Mouse (Mus musculus): Measurements from ENCODE around the gene Fignl1. TPM values are rescaled to one million over a fixed set of nuclear protein-coding genes. Genes with fewer than 3 reads are reported as not detected.

Gene Fignl1
- total and polyA plus RNA-seq, 2 experiments from 2014 or later = 10.8 to 12.0 TPM

- TF ChIP-seq EP300 (IDR thresholded peaks at IDR 0.05; ENCODE audit: low read depth) (no peak), CTCF (IDR thresholded peaks at IDR 0.05; ENCODE audit: low read depth) (no peak)
- H3K4me3 ChIP-seq (ENCODE audit: low read depth, low read length) = no peak overlapping the region
- H3K9me3 ChIP-seq (replicated peaks; ENCODE audit: control insufficient read depth, low read length) = no peaks in the 10 kb centered on the region
- H3K36me3 ChIP-seq (replicated peaks; ENCODE audit: control insufficient read depth, insufficient read depth, low read length) = no peaks in the 10 kb centered on the region
- no peak overlapping the region for H3K9ac ChIP-seq (replicated peaks; ENCODE audit: low read depth, low read length)
- H3K4me2 ChIP-seq (ENCODE audit: low read depth, low read length) = no peak overlapping the region
- H3K4me1 ChIP-seq (ENCODE audit: control insufficient read depth, insufficient read depth) = peaks cover 21% of the 10 kb centered on the region
- no peak overlapping the region for H3K27ac ChIP-seq (ENCODE audit: low read depth)
- DNase-seq (ENCODE audit: low spot score) = no peak
- 79% methylated on average over 6 of the region's 6 CpGs for WGBS
- no peak for ATAC-seq (ENCODE audit: insufficient read depth, low read depth)
- no peaks in the 10 kb centered on the region for H3K27me3 ChIP-seq (ENCODE audit: control insufficient read depth, insufficient read depth, low read length)
Measured at GRCm38 (mm10) chr11:11851957-11852505, 43.3 kb upstream of the Fignl1 start.

GRCm38 (mm10) chr11:11850476-11851267 is 41.9 kb upstream of the Fignl1 start:
- 0 out of 2 replicates have a peak overlapping the region, but pooled peaks have one; percentile 0 for H3K9ac ChIP-seq (replicated peaks; ENCODE audit: low read depth, low read length)
- ATAC-seq (ENCODE audit: insufficient read depth, low read depth) (peak; percentile 54), DNase-seq (ENCODE audit: low spot score) (no peak)
- H3K27ac ChIP-seq (ENCODE audit: low read depth) = peak overlapping the region; percentile 58
- no peak overlapping the region for H3K4me2 ChIP-seq (ENCODE audit: low read depth, low read length)
- 41% methylated on average over 6 of the region's 6 CpGs for WGBS
- TF ChIP-seq EP300 (IDR thresholded peaks at IDR 0.05; ENCODE audit: low read depth) = no peak
- no peak for TF ChIP-seq CTCF (IDR thresholded peaks at IDR 0.05; ENCODE audit: low read depth)
- H3K4me1 ChIP-seq (ENCODE audit: control insufficient read depth, insufficient read depth) = peaks cover 21% of the 10 kb centered on the region
- no peak overlapping the region for H3K4me3 ChIP-seq (ENCODE audit: low read depth, low read length)
- no peaks in the 10 kb centered on the region for H3K9me3 ChIP-seq (replicated peaks; ENCODE audit: control insufficient read depth, low read length)
- no peaks in the 10 kb centered on the region for H3K27me3 ChIP-seq (ENCODE audit: control insufficient read depth, insufficient read depth, low read length)
- no peaks in the 10 kb centered on the region for H3K36me3 ChIP-seq (replicated peaks; ENCODE audit: control insufficient read depth, insufficient read depth, low read length)

GRCm38 (mm10) chr11:11849513-11850311 is 41.0 kb upstream of the Fignl1 start:
- ATAC-seq (ENCODE audit: insufficient read depth, low read depth) (no peak), DNase-seq (ENCODE audit: low spot score) (no peak)
- WGBS = 52% methylated on average over 13 of the region's 13 CpGs
- no peaks in the 10 kb centered on the region for H3K9me3 ChIP-seq (replicated peaks; ENCODE audit: control insufficient read depth, low read length)
- H3K27me3 ChIP-seq (ENCODE audit: control insufficient read depth, insufficient read depth, low read length) = no peaks in the 10 kb centered on the region
- H3K4me3 ChIP-seq (ENCODE audit: low read depth, low read length) = no peak overlapping the region
- peaks cover 24% of the 10 kb centered on the region for H3K4me1 ChIP-seq (ENCODE audit: control insufficient read depth, insufficient read depth)
- TF ChIP-seq CTCF (IDR thresholded peaks at IDR 0.05; ENCODE audit: low read depth) (no peak), EP300 (IDR thresholded peaks at IDR 0.05; ENCODE audit: low read depth) (no peak)
- H3K27ac ChIP-seq (ENCODE audit: low read depth) = 0 out of 2 replicates have a peak overlapping the region, but pooled peaks have one; percentile 25
- no peak overlapping the region for H3K4me2 ChIP-seq (ENCODE audit: low read depth, low read length)
- H3K36me3 ChIP-seq (replicated peaks; ENCODE audit: control insufficient read depth, insufficient read depth, low read length) = no peaks in the 10 kb centered on the region
- no peak overlapping the region for H3K9ac ChIP-seq (replicated peaks; ENCODE audit: low read depth, low read length)

GRCm38 (mm10) chr11:11848467-11848866 is 39.7 kb upstream of the Fignl1 start:
- TF ChIP-seq CTCF (IDR thresholded peaks at IDR 0.05; ENCODE audit: low read depth) = no peak
- TF ChIP-seq EP300 (IDR thresholded peaks at IDR 0.05; ENCODE audit: low read depth) = no peak
- Histone ChIP-seq H3K9me3 (replicated peaks; ENCODE audit: control insufficient read depth, low read length) (no peaks in the 10 kb centered on the region), H3K27ac (ENCODE audit: low read depth) (no peak overlapping the region), H3K9ac (replicated peaks; ENCODE audit: low read depth, low read length) (no peak overlapping the region), H3K36me3 (replicated peaks; ENCODE audit: control insufficient read depth, insufficient read depth, low read length) (no peaks in the 10 kb centered on the region), H3K27me3 (ENCODE audit: control insufficient read depth, insufficient read depth, low read length) (no peaks in the 10 kb centered on the region), H3K4me2 (ENCODE audit: low read depth, low read length) (no peak overlapping the region), H3K4me1 (ENCODE audit: control insufficient read depth, insufficient read depth) (peaks cover 36% of the 10 kb centered on the region), H3K4me3 (ENCODE audit: low read depth, low read length) (no peak overlapping the region)
- DNase-seq (ENCODE audit: low spot score) (no peak), ATAC-seq (ENCODE audit: insufficient read depth, low read depth) (no peak)
- 91% methylated on average over 4 of the region's 4 CpGs for WGBS

GRCm38 (mm10) chr11:11845044-11845443 is 36.3 kb upstream of the Fignl1 start:
- 62% methylated on average over 8 of the region's 8 CpGs for WGBS
- Histone ChIP-seq H3K4me1 (ENCODE audit: control insufficient read depth, insufficient read depth) (peaks cover 28% of the 10 kb centered on the region; the same call in 1 of the 2 replicates), H3K9me3 (replicated peaks; ENCODE audit: control insufficient read depth, low read length) (no peaks in the 10 kb centered on the region), H3K27me3 (ENCODE audit: control insufficient read depth, insufficient read depth, low read length) (no peaks in the 10 kb centered on the region), H3K4me2 (ENCODE audit: low read depth, low read length) (no peak overlapping the region), H3K27ac (ENCODE audit: low read depth) (peak overlapping the region; percentile 88), H3K36me3 (replicated peaks; ENCODE audit: control insufficient read depth, insufficient read depth, low read length) (no peaks in the 10 kb centered on the region), H3K9ac (replicated peaks; ENCODE audit: low read depth, low read length) (no peak overlapping the region), H3K4me3 (ENCODE audit: low read depth, low read length) (no peak overlapping the region)
- no peak for TF ChIP-seq EP300 (IDR thresholded peaks at IDR 0.05; ENCODE audit: low read depth)
- TF ChIP-seq CTCF (IDR thresholded peaks at IDR 0.05; ENCODE audit: low read depth) = no peak
- ATAC-seq (ENCODE audit: insufficient read depth, low read depth) = no peak
- DNase-seq (ENCODE audit: low spot score) = no peak

Measured in heart, postnatal 0 days (tissue).